Mouse (Mus musculus) heart, adult 2 months (tissue): ENCODE results near the gene Stxbp1.

Experiments
- CTCF ChIP-seq: fragments of 200-600 bp; IDR thresholded peaks from 2 replicates; pipeline ENCODE4 v1.8.1; 2022; ENCODE audit warnings: antibody characterized with exemption, mild to moderate bottlenecking, moderate library complexity
- EP300 ChIP-seq: fragments of 200-500 bp; IDR thresholded peaks from 2 replicates; pipeline ENCODE4 v1.6.1; 2011; ENCODE audit warnings: low read depth, low read length, control low read depth; ENCODE audit not compliant: insufficient read depth

GRCm38 (mm10) chr2:32816497-32816896 lies 30.5 kb downstream of the Stxbp1 start:
- TF ChIP-seq CTCF, result no peak
- no peak for TF ChIP-seq EP300
